Mouse (Mus musculus) heart, postnatal 4 days (tissue): ENCODE measurements around the gene Tead2. TPM values are rescaled to one million over a fixed set of nuclear protein-coding genes. Genes with fewer than 3 reads are reported as not detected.

Experiments
- DNase-seq: peaks from one replicate; pipeline ENCODE4 v3.0.0; 2021
- total RNA-seq, 2 experiments: library from RNA; stranded (reverse); gene quantifications; 2 replicates each; pipeline ENCODE4 v1.2.3; 2021

Gene Tead2
- total RNA-seq, 2 experiments from 2014 or later, result 66.4 to 69.4 TPM

GRCm38 (mm10) chr7:45191803-45192363 lies 23.7 kb upstream of the Tead2 start:
- DNase-seq, result no peak

- no peak for DNase-seq
Measured at GRCm38 (mm10) chr7:45192585-45193310, 22.8 kb upstream of the Tead2 start.

- no peak for DNase-seq
Measured at GRCm38 (mm10) chr7:45193406-45193805, 22.1 kb upstream of the Tead2 start.

- DNase-seq, result no peak
Measured at GRCm38 (mm10) chr7:45193871-45194785, 21.4 kb upstream of the Tead2 start.

GRCm38 (mm10) chr7:45195341-45196175 lies 20.0 kb upstream of the Tead2 start:
- no peak for DNase-seq

GRCm38 (mm10) chr7:45196176-45196535 lies 19.4 kb upstream of the Tead2 start:
- DNase-seq, result no peak

- no peak for DNase-seq
Measured at GRCm38 (mm10) chr7:45196994-45197393, 18.6 kb upstream of the Tead2 start.

- DNase-seq, result peak; percentile 85
Measured at GRCm38 (mm10) chr7:45198435-45198834, 17.1 kb upstream of the Tead2 start.

- no peak for DNase-seq
Measured at GRCm38 (mm10) chr7:45198961-45199360, 16.6 kb upstream of the Tead2 start.

- DNase-seq, result no peak
Measured at GRCm38 (mm10) chr7:45202654-45203053, 12.9 kb upstream of the Tead2 start.

- peak; percentile 91 for DNase-seq
Measured at GRCm38 (mm10) chr7:45204380-45205143, 11.0 kb upstream of the Tead2 start, which contains the start of gene Ccdc155. Ccdc155 (minus strand) TSS chr7:45204892.

GRCm38 (mm10) chr7:45208260-45208659 lies 7.3 kb upstream of the Tead2 start:
- DNase-seq, result no peak

GRCm38 (mm10) chr7:45211070-45211469 lies 4.5 kb upstream of the Tead2 start:
- DNase-seq, result no peak

- no peak for DNase-seq
Measured at GRCm38 (mm10) chr7:45211851-45212251, 3.7 kb upstream of the Tead2 start, which contains the start of gene Dkkl1. Dkkl1 (minus strand) TSS chr7:45212147.

GRCm38 (mm10) chr7:45212356-45212755 lies 3.2 kb upstream of the Tead2 start:
- no peak for DNase-seq

- DNase-seq, result no peak
Measured at GRCm38 (mm10) chr7:45213708-45214107, 1.8 kb upstream of the Tead2 start.

- DNase-seq, result peak; percentile 88
Measured at GRCm38 (mm10) chr7:45216442-45217183, 1.1 kb downstream of the Tead2 start.

- DNase-seq, result no peak
Measured at GRCm38 (mm10) chr7:45221680-45222079, 6.1 kb downstream of the Tead2 start.

- DNase-seq, result no peak
Measured at GRCm38 (mm10) chr7:45224826-45225225, 9.3 kb downstream of the Tead2 start.

GRCm38 (mm10) chr7:45226421-45226820 lies 10.9 kb downstream of the Tead2 start:
- DNase-seq, result no peak

GRCm38 (mm10) chr7:45228548-45228947 lies 13.0 kb downstream of the Tead2 start:
- no peak for DNase-seq
